Mouse (Mus musculus): Measurements from ENCODE around the gene Wbp2nl. TPM values are rescaled to one million over a fixed set of nuclear protein-coding genes. Genes with fewer than 3 reads are reported as not detected.

Wbp2nl gene
- total RNA-seq (2014; rRNA removed) (1.4 TPM in 1 of 2 replicates, not detected in the other), polyA plus RNA-seq (2015; fragmentation: Nextera tagmentation; extraction: Ambion mirVana) (0.36 TPM in 1 of 2 replicates, not detected in the other)

- peak within 1 kb of the TSS; percentile 18; the same call in 1 of the 2 replicates for H3K4me2 ChIP-seq (ENCODE audit: low read depth, low read length)
- TF ChIP-seq CTCF (IDR thresholded peaks at IDR 0.05; ENCODE audit: low read depth) = no peak
- peaks cover 5% of the 10 kb centered on the region for H3K4me1 ChIP-seq (ENCODE audit: insufficient read depth, low read length)
- no peaks in the 10 kb centered on the region for H3K27me3 ChIP-seq (ENCODE audit: insufficient read depth, low read length)
- ATAC-seq = peak; percentile 44; the same call in 1 of the 2 replicates
- 59% methylated on average over 39 of the region's 39 CpGs for WGBS
- DNase-seq (ENCODE audit: low spot score) = peak; percentile 21
- no peaks in the 10 kb centered on the region for H3K36me3 ChIP-seq (ENCODE audit: insufficient read depth, low read length)
- H3K9ac ChIP-seq (replicated peaks; ENCODE audit: low read length) = no peak within 1 kb of the TSS
- H3K9me3 ChIP-seq (ENCODE audit: low read length) = no peaks in the 10 kb centered on the region
- H3K27ac ChIP-seq = no peak within 1 kb of the TSS
- no peak within 1 kb of the TSS for H3K4me3 ChIP-seq (ENCODE audit: low read length)
Measured at GRCm38 (mm10) chr15:82298764-82299561, at the start of gene Wbp2nl. Gene Wbp2nl (plus strand): TSS chr15:82298954.

- WGBS = 94% methylated on average over 3 of the region's 3 CpGs
- no peak overlapping the region for H3K9ac ChIP-seq (replicated peaks; ENCODE audit: low read length)
- no peaks in the 10 kb centered on the region for H3K9me3 ChIP-seq (ENCODE audit: low read length)
- TF ChIP-seq CTCF (IDR thresholded peaks at IDR 0.05; ENCODE audit: low read depth) = peak; percentile 25; the same call in 1 of the 2 replicates
- H3K4me2 ChIP-seq (ENCODE audit: low read depth, low read length) = no peak overlapping the region
- no peak for ATAC-seq
- no peaks in the 10 kb centered on the region for H3K27me3 ChIP-seq (ENCODE audit: insufficient read depth, low read length)
- DNase-seq (ENCODE audit: low spot score) = no peak
- no peak overlapping the region for H3K27ac ChIP-seq
- H3K4me1 ChIP-seq (ENCODE audit: insufficient read depth, low read length) = peaks cover 7% of the 10 kb centered on the region; the same call in 1 of the 2 replicates
- no peaks in the 10 kb centered on the region for H3K36me3 ChIP-seq (ENCODE audit: insufficient read depth, low read length)
- H3K4me3 ChIP-seq (ENCODE audit: low read length) = no peak overlapping the region
Measured at GRCm38 (mm10) chr15:82251579-82251978, 47.2 kb upstream of the Wbp2nl start.

- Histone ChIP-seq H3K36me3 (ENCODE audit: insufficient read depth, low read length) (no peaks in the 10 kb centered on the region), H3K9me3 (ENCODE audit: low read length) (no peaks in the 10 kb centered on the region), H3K4me2 (ENCODE audit: low read depth, low read length) (no peak within 1 kb of the TSS), H3K9ac (replicated peaks; ENCODE audit: low read length) (no peak within 1 kb of the TSS), H3K27ac (no peak within 1 kb of the TSS), H3K4me3 (ENCODE audit: low read length) (no peak within 1 kb of the TSS), H3K27me3 (ENCODE audit: insufficient read depth, low read length) (no peaks in the 10 kb centered on the region), H3K4me1 (ENCODE audit: insufficient read depth, low read length) (peaks cover 9% of the 10 kb centered on the region; the same call in 1 of the 2 replicates)
- no peak for DNase-seq (ENCODE audit: low spot score)
- 88% methylated on average over 6 of the region's 6 CpGs for WGBS
- no peak for TF ChIP-seq CTCF (IDR thresholded peaks at IDR 0.05; ENCODE audit: low read depth)
- ATAC-seq = no peak
Measured at GRCm38 (mm10) chr15:82252097-82252496, 46.7 kb upstream of the Wbp2nl start, which contains the start of gene 1500009C09Rik. Gene 1500009C09Rik (plus strand): TSS chr15:82252397.

GRCm38 (mm10) chr15:82255248-82255647 is 43.5 kb upstream of the Wbp2nl start:
- Histone ChIP-seq H3K9me3 (ENCODE audit: low read length) (no peaks in the 10 kb centered on the region), H3K27me3 (ENCODE audit: insufficient read depth, low read length) (no peaks in the 10 kb centered on the region), H3K27ac (peak overlapping the region; percentile 87), H3K9ac (replicated peaks; ENCODE audit: low read length) (no peak overlapping the region), H3K4me2 (ENCODE audit: low read depth, low read length) (peak overlapping the region; percentile 57), H3K4me1 (ENCODE audit: insufficient read depth, low read length) (peaks cover 15% of the 10 kb centered on the region; the same call in 1 of the 2 replicates), H3K36me3 (ENCODE audit: insufficient read depth, low read length) (no peaks in the 10 kb centered on the region), H3K4me3 (ENCODE audit: low read length) (peak overlapping the region; percentile 42; the same call in 1 of the 2 replicates)
- 43% methylated on average over 4 of the region's 4 CpGs for WGBS
- DNase-seq (ENCODE audit: low spot score) = peak; percentile 64
- TF ChIP-seq CTCF (IDR thresholded peaks at IDR 0.05; ENCODE audit: low read depth) = peak; percentile 61
- ATAC-seq = peak; percentile 6; the same call in 1 of the 2 replicates

- Histone ChIP-seq H3K9me3 (ENCODE audit: low read length) (no peaks in the 10 kb centered on the region), H3K4me1 (ENCODE audit: insufficient read depth, low read length) (peaks cover 15% of the 10 kb centered on the region; the same call in 1 of the 2 replicates), H3K36me3 (ENCODE audit: insufficient read depth, low read length) (no peaks in the 10 kb centered on the region), H3K4me2 (ENCODE audit: low read depth, low read length) (peak overlapping the region; percentile 57), H3K27ac (peak overlapping the region; percentile 87), H3K27me3 (ENCODE audit: insufficient read depth, low read length) (no peaks in the 10 kb centered on the region), H3K9ac (replicated peaks; ENCODE audit: low read length) (peak overlapping the region; percentile 52), H3K4me3 (ENCODE audit: low read length) (peak overlapping the region; percentile 42)
- DNase-seq (ENCODE audit: low spot score) (peak; percentile 93), ATAC-seq (peak; percentile 95)
- WGBS = 2% methylated on average over 10 of the region's 10 CpGs
- peak; percentile 62 for TF ChIP-seq CTCF (IDR thresholded peaks at IDR 0.05; ENCODE audit: low read depth)
Measured at GRCm38 (mm10) chr15:82255944-82256383, 42.8 kb upstream of the Wbp2nl start.

- Histone ChIP-seq H3K27me3 (ENCODE audit: insufficient read depth, low read length) (no peaks in the 10 kb centered on the region), H3K9me3 (ENCODE audit: low read length) (no peaks in the 10 kb centered on the region), H3K4me3 (ENCODE audit: low read length) (no peak overlapping the region), H3K27ac (no peak overlapping the region), H3K9ac (replicated peaks; ENCODE audit: low read length) (no peak overlapping the region), H3K36me3 (ENCODE audit: insufficient read depth, low read length) (no peaks in the 10 kb centered on the region), H3K4me2 (ENCODE audit: low read depth, low read length) (no peak overlapping the region), H3K4me1 (ENCODE audit: insufficient read depth, low read length) (peaks cover 15% of the 10 kb centered on the region; the same call in 1 of the 2 replicates)
- TF ChIP-seq CTCF (IDR thresholded peaks at IDR 0.05; ENCODE audit: low read depth) = peak; percentile 99
- ATAC-seq (no peak), DNase-seq (ENCODE audit: low spot score) (peak; percentile 84)
- WGBS = 14% methylated on average over 16 of the region's 16 CpGs
Measured at GRCm38 (mm10) chr15:82259510-82259909, 39.2 kb upstream of the Wbp2nl start.
